Mouse (Mus musculus): ENCODE measurements at regions not wholly inside any gene's neighbourhood (a gene's known extent, or its start where the extent isn't known, plus 50 kb on each side); places are given as distances from the start of the nearest gene placed in this dataset.

DNA sequence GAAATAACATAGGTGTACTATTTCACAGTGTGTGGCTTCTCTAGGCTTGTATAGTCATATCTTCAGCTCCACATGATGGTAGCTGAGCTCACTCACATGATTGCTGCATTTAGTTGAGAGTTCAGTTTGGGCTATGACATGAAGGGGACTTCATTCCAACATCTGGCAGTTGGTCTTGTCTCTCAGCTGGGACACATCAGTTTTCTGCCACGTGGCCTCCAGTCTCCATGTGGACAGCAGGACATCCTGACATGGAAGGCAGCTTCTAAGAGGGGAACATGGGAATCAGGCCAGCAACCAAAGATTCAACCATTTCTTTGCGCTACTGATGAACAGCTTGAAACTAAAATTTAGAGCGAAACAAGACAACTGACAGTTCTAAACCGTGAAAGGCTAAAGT, 121.2 kb upstream of the Slc44a1 start:
- no peak for DNase-seq

GRCm38 (mm10) chr4:53318181-53318580, 122.0 kb upstream of the Slc44a1 start:
- DNase-seq, result no peak

- no peak for DNase-seq
Measured at GRCm38 (mm10) chr4:53317453-53317824, 122.8 kb upstream of the Slc44a1 start.

DNA sequence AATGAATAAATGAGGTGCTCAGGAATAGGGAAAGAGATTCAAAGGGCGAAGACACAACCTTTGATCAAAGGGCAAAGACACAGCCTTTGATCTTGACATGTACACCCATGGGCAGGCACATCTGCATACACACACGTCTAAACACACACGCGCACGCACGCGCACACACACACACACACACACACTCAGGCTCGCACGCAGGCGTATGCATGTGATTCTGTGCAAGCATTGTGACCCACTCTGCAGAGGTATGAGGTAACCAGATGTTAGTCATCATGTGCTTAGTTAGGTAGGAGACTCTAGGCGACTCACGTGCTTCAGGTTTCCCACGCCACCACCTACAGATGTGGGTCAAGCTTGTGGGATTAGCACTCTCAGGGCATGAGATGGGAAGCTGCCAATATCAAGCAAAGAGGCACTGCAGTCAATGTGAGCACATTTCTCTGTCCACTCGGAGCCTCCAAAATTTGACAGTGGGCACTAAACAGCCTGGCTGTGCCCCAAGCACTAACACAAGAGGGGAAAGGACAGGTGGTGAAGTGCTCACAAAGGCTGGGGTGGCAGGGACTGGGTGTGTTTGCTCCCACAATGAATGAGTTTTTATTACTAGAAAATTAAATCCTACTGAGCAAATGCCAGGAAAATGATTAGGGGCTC, 123.3 kb upstream of the Slc44a1 start:
- DNase-seq, result peak in 1 of 2 experiments; percentile 62

DNA sequence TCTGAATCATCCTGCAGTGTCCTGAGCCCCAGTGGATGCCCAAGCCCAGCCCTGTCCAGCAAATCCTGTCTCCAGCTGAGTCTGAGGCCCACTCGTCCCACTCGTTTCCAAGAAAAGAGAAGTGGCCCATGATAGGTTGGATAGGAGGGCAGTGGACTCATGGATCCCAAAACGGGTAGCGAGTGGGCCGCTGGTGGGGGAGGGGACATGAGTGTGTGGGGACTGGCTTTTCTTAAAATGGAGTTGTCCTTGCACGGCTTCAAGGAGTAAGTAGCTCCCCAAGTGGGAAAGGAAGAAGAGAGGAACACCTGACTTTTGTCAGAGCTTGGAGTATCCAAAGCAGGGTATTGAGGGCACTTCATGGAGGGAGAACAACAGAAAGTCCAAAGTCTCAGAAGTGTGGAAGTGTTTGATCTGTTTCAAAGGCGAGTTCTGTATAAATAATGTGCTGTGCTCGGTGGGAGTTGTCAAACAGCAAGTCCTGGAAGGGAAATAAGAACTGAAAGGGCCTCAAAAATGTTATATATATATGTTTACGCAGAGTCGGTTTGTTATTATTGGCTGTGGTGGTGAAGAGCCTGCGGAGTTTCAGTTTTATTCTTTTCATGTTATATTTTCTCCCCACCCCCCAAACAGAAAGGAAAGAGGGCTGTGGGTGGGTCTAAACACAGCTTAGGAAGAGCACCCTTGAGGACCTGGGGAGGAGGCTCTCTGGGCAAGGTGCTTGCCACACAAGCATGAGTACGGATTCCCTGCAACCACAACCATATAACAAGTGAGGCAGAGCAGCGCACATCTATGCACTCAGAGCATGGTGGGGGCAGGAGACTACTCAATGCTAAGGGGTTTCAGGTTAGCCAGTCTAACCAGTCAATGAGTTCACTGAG, 124.1 kb upstream of the Slc44a1 start:
- no peak for DNase-seq

GRCm38 (mm10) chr4:53315121-53315875, 124.9 kb upstream of the Slc44a1 start:
- DNase-seq, result peak; percentile 81 to 88

- no peak for DNase-seq
Measured at GRCm38 (mm10) chr4:53314076-53314475, 126.1 kb upstream of the Slc44a1 start.

- DNase-seq, result no peak
Measured at GRCm38 (mm10) chr4:53307121-53307520, 133.1 kb upstream of the Slc44a1 start.

- DNase-seq, result no peak
Measured at GRCm38 (mm10) chr4:53304782-53305385, 135.3 kb upstream of the Slc44a1 start.

DNA sequence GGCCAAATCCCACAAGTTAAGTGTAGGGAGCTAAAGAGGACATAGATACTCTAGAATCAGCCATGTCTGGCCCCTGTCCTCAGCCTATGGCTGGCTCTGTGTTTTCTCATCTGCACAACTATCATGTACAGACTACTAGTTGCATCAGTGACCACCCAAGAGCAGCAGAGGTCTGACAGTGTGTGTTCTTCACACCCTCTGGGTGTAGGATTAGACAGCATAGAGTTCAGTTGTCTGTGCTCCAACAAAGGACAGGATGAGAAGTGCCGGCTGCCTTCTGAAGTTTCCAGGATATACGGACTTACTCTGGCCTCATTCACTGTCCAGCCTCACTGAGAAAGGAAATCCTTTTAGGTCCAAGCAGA, 135.9 kb upstream of the Slc44a1 start:
- no peak for DNase-seq

GRCm38 (mm10) chr4:53303621-53304289, 136.5 kb upstream of the Slc44a1 start:
- DNase-seq, result no peak

GRCm38 (mm10) chr4:53297975-53298374, 138.3 kb upstream of the Abca1 start:
- DNase-seq, result no peak

- DNase-seq, result no peak
Measured at GRCm38 (mm10) chr4:53292606-53293005, 132.9 kb upstream of the Abca1 start.

DNA sequence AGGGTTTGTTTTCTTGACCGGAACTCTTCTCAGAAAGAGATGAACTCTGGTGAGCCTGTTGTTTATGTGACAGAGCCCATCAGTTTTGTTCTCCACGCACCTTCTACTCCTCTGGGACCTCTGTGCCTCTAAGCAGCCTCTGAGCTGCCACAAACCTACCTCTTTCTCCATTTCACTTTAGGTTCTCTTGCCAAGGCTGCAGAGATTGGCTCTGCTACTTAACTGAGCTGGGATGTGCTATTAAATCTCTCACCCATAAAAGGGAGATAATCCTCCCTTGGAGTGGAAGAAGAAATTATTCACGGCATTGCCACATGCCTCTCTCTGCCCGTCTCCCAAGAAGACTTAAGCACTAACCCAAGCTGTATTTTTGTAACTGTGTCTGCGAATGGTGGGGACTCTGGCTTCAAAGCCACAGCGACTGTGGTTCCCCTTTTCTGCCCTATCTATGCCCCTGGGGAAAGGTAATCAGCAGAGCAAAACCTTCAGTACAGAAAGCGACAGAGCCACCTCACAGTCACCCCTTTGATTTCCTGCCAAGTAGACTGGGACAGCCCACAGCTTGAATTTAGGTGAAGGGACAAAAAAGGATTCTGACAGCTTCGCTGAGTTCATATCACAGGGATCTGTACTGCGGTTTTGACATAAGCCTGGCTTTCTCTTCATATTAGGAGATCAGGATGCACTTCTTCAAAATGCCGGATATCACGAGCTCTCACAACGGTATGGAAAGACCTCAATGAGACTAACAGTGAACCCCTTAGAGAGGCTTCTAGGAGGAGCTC, 118.2 kb upstream of the Abca1 start:
- DNase-seq, result peak in 1 of 2 experiments; percentile 8

DNA sequence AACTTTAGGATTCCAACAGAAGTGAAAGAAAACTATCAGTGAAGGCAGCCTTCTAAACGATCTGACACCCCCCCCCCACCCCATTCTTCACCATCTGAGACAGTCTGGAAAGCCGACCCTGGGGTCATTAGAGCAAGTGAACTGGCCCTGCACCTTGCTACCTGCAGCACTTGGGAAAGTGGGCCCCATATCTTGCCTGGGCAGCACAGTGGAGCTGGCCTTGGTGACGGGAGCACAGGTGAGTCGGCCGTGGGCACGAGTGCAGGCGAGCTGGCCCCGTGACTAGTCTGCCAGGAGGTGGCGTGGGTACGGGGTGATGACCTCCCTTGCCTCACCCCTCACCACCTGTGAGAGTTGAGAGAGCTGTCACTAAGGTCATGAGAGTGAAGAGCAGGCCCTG, 110.7 kb upstream of the Abca1 start:
- no peak for DNase-seq

- DNase-seq, result peak; percentile 33 to 42
Measured at GRCm38 (mm10) chr4:53269999-53270398, 110.3 kb upstream of the Abca1 start.

DNA sequence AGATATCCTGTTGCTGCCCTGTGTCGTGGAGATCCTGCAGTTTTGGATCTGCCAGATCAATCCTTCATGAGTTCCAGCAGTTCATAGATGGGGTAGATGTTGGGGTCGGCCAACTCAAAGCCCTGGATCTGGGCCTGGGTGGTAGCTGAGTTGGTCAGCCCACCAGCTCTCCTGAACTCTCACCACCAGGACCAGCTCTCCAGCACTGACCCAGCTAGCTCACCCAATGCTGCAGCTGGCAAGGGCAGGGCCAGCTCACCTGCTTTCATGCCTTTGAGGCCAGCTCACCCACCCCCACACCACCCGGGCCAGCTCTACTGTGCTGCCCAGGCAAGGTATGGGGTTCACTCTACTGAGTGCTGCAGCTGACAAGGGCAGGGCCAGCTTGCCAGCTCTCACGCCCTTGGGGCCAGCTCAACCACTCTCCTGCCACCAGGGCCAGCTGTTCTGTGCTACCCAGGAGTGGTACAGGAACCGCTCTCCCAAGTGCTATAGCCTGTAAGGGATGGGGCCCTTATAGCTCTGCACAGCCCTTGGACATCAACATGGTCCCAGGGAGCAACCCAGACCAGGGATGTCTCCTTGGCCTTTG, 109.7 kb upstream of the Abca1 start:
- peak in 1 of 2 experiments; percentile 22 for DNase-seq

DNA sequence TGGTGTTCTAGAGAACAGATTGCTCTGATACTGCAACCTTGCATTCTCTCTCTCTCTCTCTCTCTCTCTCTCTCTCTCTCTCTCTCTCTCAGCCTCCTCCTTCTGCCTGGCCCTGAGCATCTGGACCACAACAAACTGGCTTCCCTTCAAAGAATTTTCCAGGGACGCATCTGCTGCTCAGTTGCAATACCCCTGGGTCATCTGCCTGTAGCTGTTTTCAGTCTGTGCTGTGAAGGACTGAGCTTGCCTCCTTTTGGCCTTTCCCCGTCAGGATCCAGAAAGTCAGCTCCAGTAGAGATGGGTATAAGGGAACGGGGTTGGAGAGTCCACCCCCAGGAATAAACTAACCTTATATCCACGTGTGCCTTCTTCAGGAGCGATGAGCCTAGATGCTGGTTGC, 105.2 kb upstream of the Abca1 start:
- no peak for DNase-seq

- DNase-seq, result no peak
Measured at GRCm38 (mm10) chr4:53264501-53264900, 104.8 kb upstream of the Abca1 start.

DNA sequence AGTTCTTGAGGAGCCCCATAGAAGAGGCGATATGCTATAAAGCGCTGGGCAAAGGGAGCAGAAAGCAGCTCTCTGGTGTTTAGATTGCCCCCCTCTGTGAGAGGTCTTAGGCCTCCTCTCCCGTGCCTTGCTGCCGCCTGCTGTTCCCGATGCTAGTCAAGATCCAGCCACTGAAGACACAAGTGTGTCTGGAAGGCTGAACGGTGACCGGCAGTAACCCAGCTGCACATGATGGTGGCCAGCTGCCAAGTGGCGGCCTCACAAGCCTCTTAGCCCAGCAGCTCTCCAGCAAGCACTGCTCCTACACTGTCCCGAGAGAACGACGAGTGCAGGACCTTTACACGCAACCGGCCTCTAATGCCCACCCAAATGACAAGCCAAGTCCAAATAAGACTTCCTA, 104.1 kb upstream of the Abca1 start:
- peak; percentile 87 to 94 for DNase-seq

DNA sequence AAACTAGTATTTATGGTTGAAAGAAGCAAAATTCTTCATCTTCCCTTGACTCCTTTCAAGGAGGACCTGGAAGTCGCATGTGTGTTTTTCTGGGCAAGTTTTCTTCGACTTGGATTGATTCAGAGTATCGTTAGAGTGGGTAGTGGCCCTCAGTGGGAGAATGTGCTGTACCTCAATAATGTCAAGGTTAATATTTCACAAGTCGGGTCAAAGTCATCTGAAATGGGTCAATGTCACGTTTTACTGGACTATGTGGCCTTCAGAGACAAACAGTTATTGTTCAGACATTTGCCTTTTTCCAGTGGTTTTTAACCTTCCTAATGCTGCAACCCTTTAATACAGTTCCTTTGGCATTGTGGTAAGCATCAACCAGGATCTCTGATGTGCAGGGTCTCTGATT, 102.8 kb upstream of the Abca1 start:
- no peak for DNase-seq
